Mouse (Mus musculus): ENCODE data around the gene Spop.

DNA sequence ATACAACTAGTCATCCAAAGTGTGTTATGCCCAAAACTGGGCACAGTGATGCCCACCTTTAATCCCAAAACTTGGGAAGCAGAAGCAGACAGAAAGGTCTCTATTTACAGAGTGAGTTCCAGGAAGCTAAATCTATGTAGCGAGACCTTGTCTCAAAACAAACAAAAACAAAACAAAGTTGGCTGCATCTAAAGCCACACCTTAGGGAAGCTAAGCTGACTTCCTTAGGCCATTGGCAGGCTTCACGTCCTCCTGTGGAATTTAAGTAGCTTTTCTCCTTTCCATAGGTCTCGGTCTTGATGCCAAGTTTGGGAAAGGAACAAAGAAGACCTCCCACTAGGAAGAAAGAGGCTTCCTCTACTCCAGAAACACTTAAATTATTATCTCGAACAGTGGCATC, 22.7 kb upstream of the Spop start:
- TF ChIP-seq CTCF (IDR thresholded peaks at IDR 0.05; ENCODE audit: control insufficient read depth, insufficient read depth, insufficient replicate concordance, low read depth, low read length) (no peak), POLR2A (IDR thresholded peaks at IDR 0.05; ENCODE audit: control insufficient read depth, low read depth, low read length) (no peak)
